Mouse (Mus musculus) adrenal gland, adult (tissue): ENCODE measurements around the gene Utp15.
A peak's percentile ranks its signal among the peaks of the same experiment; 100 is the strongest.

ENCODE experiments used
- DNase-seq, 2 experiments: peaks; one replicate each; pipeline ENCODE4 v3.0.0; 2022 to 2023; ENCODE audit warnings: low spot score in 1 of 2; ENCODE audit not compliant: inconsistent age in 2 of 2

Gene Utp15

GRCm38 (mm10) chr13:98262636-98263457, at the start of gene Utp15, which contains the start of gene Ankra2:
Utp15 (minus strand) TSS chr13:98263041.
Ankra2 (plus strand) TSS chr13:98263074.
- peak; percentile 98 to 99 for DNase-seq

GRCm38 (mm10) chr13:98311597-98311996, 48.8 kb upstream of the Utp15 start:
- DNase-seq = no peak

GRCm38 (mm10) chr13:98308724-98309123, 45.9 kb upstream of the Utp15 start:
- DNase-seq = no peak

GRCm38 (mm10) chr13:98308004-98308403, 45.2 kb upstream of the Utp15 start:
- DNase-seq = no peak

GRCm38 (mm10) chr13:98306852-98307475, 44.1 kb upstream of the Utp15 start:
- DNase-seq = no peak

- DNase-seq = no peak
Measured at GRCm38 (mm10) chr13:98306393-98306792, 43.6 kb upstream of the Utp15 start.

GRCm38 (mm10) chr13:98305257-98305656, 42.4 kb upstream of the Utp15 start:
- no peak for DNase-seq

GRCm38 (mm10) chr13:98298833-98299758, 36.3 kb upstream of the Utp15 start:
- DNase-seq = peak; percentile 68 to 90

- no peak for DNase-seq
Measured at GRCm38 (mm10) chr13:98297883-98298482, 35.1 kb upstream of the Utp15 start.

- DNase-seq = no peak
Measured at GRCm38 (mm10) chr13:98296072-98296471, 33.2 kb upstream of the Utp15 start.

GRCm38 (mm10) chr13:98291712-98292111, 28.9 kb upstream of the Utp15 start:
- DNase-seq = no peak

GRCm38 (mm10) chr13:98290719-98291118, 27.9 kb upstream of the Utp15 start:
- no peak for DNase-seq

GRCm38 (mm10) chr13:98280990-98281650, 18.3 kb upstream of the Utp15 start:
- no peak for DNase-seq

- no peak for DNase-seq
Measured at GRCm38 (mm10) chr13:98279686-98280085, 16.8 kb upstream of the Utp15 start, which contains the start of gene Gm21976. Gm21976 (plus strand) TSS chr13:98279887.

GRCm38 (mm10) chr13:98277501-98277900, 14.7 kb upstream of the Utp15 start:
- DNase-seq = no peak

- DNase-seq = no peak
Measured at GRCm38 (mm10) chr13:98276253-98276652, 13.4 kb upstream of the Utp15 start.

GRCm38 (mm10) chr13:98275646-98276045, 12.8 kb upstream of the Utp15 start:
- peak; percentile 85 for DNase-seq

GRCm38 (mm10) chr13:98274023-98274422, 11.2 kb upstream of the Utp15 start:
- DNase-seq = no peak

- DNase-seq = no peak
Measured at GRCm38 (mm10) chr13:98264111-98264510, 1.3 kb upstream of the Utp15 start.

- no peak for DNase-seq
Measured at GRCm38 (mm10) chr13:98263458-98263987, 682 bp upstream of the Utp15 start.
